Mouse (Mus musculus) brain, embryonic 14.5 days (tissue): Measurements from ENCODE around the gene Itpripl1.

Experiments
- CTCF ChIP-seq: fragments of 200-500 bp; IDR thresholded peaks from 2 replicates; pipeline ENCODE4 v1.5.1; 2012; ENCODE audit warnings: inconsistent platforms, mild to moderate bottlenecking, moderate library complexity, borderline replicate concordance; ENCODE audit not compliant: insufficient read depth, insufficient read length; ENCODE audit errors: extremely low read depth
- POLR2A ChIP-seq: fragments of 200-500 bp; IDR thresholded peaks from 2 replicates; pipeline ENCODE4 v1.6.1; 2012; ENCODE audit warnings: mild to moderate bottlenecking, inconsistent platforms, borderline replicate concordance; ENCODE audit not compliant: poor library complexity, insufficient read depth, insufficient read length, severe bottlenecking; ENCODE audit errors: extremely low read depth

DNA sequence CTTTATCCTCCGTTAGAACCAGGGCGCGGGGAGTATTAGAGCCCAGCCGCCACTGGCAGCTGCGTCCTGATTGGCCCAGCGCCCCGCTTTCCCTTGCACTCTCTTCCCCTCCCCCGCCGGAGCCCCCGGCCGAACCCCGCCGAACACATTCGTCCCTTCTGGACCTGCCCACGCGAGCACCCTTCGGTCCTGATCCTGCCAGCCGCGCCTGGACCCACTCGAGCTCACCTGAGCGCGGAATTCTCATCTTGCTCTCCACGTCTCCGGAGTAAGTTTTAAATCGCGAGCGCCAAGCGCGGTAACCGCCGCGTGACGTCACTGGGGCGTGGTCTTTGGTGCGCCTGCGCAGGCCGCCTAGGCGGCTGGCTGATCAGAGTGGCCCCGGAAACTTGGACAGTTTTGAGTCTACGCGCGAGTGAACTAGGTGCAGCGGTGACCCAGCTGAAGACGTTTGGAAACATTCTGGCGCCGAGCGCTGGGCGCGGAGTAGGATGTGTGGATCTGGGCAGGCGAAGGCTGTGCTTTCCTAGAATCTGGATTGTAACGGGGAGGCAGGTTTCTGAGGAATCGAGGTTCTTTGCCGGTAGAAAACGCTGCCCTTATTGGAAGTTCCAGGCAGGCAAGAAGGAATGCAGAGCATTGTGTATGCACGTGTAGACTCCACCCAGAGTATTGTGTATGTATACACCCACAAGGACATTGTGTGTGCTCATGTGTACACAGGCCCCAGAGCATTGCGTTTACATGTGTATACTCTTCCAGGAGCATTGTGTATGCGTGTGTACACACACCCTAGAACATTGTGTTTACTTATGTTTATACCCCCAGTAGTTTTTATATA lies 9.4 kb downstream of the Itpripl1 start, which contains the start of gene Ncaph:
- TF ChIP-seq CTCF: no peak
- TF ChIP-seq POLR2A: peak; percentile 40; the same call in 1 of the 2 replicates
